Mouse (Mus musculus) T-helper 2 cell (primary cell): ENCODE measurements around the gene Col6a5.
"Not testable (repeated sequence)": the region's sequence is repeated elsewhere in the genome, so short reads cannot be mapped to it uniquely, and the experiment has no call there.

ENCODE experiments used
- in situ Hi-C: fragments of 300-600 bp; cut with MboI, MseI; formaldehyde crosslinking; loops from one replicate; pipeline ENCODE4 v1.15.1; 2025; ENCODE audit warnings: high pct_unique_total_duplicates

Col6a5 gene

DNA sequence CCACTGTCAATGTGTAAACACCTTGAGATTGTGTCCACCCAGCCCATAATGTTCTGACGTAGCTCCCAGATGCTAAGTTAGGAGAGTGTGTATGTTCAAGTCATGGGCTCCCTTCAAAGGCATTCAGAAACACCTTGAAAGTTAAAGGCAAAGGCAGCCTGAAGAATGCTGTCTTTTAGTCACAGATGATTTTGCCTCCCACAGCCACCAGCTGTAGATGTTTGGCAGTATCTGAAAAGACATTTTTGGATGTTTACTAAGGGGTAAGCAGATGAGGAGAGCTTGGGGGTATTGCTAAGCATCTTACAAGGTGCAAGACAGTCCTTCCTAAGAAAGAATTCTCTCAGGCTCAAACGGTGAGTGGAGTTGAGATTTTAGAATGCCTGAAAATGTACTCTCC lies 50.3 kb downstream of the Col6a5 start:
- in situ Hi-C loops: no loop called here

DNA sequence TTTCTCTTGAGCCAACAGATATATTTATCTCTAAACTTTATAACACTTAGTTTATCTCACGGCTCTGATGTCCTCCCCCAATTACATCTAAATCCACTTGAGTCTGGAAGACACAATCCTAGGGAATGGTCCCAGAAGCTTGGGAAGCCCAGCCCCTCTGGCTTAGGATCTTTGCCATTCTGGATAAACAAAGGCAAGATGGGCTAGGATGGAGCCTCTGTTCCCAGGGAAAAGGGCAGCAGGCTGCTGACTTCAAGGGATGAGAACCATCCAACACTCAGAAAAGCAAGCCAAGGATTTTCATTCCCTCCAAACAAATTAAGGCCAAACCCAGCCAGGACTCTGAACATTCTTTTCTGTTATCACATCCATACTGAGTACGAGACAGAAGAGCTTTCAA lies 51.1 kb downstream of the Col6a5 start:
- in situ Hi-C loops: no loop called here

DNA sequence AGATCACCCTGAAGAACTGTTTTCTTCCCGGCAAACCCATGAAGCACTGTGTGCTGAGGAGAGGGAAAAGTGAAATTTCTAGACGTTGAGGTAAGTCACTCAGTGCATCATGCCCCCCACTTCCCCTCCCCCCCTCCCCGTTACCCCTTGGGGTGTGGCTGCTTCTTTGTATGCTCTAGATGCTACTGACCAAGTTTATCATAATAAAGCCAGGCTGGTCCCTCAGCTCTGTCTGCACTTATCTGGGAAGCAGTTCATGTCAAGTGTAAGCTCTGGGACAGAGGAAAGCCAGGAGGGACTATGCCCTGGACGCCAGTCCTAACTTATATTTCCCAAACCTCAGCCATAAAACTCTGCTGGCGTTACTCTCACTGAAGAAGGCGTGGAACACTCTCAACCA lies 53.0 kb downstream of the Col6a5 start:
- in situ Hi-C loops: no loop called here

DNA sequence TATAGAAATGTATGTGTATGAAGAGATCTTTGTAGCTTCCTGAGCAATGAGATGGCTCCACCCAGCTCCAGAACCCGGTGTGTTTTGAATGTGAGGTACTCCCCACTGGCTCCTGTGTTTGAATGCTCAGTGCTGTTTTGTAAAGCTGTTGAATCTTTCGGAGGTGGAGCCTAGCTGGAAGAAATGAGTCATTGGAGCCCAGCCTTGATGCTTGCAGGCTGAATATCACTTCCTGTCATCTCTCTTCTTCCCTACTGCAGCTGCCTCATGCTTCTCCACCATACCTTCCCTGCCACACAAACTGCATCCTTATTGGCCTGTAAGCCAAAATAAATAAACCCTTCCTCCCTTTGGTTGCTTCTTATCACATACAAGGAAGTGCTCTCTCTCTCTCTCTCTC lies 72.9 kb downstream of the Col6a5 start:
- in situ Hi-C loops: no loop called here

DNA sequence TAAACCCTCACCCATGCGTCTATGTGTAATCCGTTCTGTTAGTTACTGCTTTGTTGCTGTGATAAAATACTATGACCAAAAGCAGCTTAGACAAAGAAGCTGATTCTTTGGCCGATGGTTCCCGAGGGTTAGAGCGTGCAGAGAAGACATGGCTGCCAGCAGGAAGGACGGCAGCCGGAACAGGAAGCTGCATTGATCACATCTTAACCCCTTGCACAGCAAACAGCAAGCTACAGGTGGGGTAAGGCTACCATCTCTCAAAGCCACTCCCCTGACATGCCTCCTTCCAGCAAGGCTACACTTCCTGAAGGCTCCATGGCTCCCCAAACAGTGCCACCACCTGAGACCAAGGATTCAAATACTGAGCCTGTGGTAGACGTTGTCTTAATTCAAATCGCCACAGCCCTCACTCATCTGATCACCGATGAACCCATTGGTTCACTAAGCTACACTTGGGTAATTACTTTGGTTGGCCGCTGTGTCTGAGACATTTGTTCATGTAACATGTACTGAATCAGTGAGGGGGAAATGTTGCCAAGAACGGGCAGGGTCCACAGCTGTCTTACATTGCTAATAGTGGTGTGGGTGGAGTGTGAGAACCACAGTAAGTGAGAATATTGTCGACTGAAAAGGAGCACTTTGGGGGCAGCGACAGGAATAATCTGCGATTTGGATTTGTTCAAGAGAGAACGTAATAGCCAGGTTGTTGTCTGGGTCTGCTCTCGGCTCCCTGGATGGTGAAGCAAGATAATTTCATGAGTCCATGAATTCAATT lies 75.6 kb downstream of the Col6a5 start:
- in situ Hi-C loops: no loop called here

DNA sequence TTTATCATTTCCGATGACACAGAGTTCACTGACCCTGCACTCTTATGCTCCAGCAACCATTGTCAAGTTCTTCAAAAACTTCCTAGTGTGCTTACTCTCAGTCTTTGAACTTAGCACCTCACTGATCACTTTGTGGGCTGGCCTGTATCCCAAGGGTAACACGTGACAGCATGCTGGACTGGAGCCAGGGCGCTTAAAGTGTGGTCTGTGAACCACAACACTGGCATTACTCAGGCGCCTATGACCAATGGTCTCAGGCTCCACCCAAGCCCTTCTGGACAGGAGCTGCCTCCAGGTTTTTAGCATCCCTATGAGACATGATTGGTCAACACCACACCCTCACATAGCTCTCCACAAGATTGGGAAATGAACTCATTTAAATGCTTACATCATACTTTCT lies 79.7 kb downstream of the Col6a5 start:
- in situ Hi-C loops: no loop called here

DNA sequence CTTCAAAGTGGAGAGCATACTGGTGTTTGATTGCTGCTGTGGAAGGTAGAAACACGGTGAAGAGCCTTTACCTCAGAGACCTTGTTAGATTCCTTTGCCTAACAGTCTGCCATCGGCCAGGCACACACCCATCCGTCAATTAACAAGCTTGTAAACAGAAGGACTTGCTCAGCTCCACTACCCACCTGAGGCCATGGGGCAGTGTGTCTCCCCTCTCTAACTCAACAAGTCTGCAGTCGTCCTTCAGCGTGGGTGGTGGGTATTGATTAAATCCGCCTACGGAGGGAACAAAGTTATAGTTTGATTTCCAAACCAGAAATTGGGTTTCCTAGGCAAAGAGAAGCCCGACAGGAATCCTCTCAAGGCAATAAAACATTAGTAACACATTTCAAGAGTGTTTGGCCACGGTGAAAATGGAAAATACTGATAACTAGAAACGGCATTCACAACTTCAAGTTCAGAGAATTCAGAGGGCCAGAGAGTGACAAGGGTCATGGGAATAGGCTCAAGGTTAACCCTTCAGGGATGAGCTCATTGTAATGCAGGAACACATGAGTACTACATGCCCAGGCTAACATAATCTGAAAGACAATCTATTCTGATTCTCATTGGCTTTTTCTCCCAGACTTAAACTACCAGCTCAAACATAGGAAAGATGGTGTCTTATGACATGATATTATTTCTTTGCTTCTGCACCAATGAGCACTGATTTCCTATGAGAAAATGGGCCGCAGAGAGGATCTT lies 81.9 kb downstream of the Col6a5 start:
- in situ Hi-C loops: no loop called here

DNA sequence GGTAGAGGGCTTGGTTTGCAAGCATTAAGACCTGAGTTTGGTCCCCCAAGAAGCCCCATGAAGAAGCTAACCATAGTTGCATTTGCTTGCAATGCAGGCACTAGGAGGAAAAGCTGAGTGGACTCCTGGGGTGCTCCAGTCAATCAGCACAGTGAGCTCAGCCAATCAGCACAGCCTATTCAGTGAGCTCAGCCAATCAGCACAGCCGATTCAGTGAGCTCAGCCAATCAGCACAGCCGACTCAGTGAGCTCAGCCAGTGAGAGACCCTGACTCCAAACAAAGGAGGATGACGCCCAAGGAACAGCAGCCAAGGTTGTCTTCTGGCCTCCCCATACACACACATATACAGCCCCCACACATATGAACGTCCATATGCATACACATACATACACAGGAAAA lies 84.3 kb downstream of the Col6a5 start:
- in situ Hi-C loops: no loop called here

DNA sequence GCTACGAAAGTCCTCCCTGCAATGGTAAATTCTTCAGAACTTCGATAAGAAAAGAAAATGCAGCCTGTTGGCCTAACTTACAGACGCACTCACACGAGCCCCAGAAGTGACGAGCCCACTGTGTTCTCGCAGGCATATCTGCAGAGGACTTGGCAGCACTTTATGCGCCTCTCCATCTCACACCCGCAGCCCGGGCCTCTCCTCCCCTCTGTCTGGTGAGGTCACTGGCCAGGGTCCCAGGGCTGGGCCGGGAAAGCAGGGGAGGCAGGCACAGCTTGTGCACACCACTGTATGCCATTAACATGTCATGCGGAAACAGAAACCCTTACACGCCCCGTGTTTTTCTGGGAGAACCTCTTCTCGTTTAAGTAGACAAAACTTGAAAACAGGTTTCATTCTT lies 88.8 kb downstream of the Col6a5 start:
- in situ Hi-C loops: no loop called here

DNA sequence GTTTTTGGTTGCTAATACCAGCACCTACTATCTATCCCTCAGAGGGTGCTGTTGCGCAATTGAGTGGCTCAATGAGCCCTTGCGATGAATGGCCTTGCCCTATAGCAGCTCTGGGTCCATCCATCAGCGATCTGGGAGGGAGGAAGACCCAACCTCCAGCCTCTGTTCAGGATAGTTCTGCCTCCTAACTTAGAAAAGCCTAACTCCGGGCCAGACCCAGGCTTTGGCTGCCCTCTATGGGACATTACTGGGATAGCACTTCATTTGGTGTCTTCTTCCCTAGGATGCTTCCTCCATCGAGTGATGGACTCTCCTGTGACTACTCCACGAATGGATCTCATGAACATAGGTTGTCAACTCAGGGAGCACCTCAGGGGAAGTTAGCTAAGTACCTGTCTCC lies 102.7 kb downstream of the Col6a5 start:
- in situ Hi-C loops: no loop called here

DNA sequence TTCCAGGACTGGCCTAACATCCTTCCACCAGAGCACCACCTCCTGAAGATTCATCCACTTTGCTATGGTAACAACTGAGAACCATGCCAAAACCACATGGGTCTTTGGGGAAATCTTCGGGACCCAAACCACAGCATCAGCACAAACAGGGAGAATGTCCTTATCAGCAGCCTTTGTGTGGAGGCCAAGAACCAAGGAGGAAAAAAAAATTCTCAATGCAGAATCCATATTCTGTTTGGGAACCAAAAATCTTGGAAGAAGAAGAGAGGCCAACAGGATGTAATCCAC lies 107.7 kb downstream of the Col6a5 start:
- in situ Hi-C loops: no loop called here

DNA sequence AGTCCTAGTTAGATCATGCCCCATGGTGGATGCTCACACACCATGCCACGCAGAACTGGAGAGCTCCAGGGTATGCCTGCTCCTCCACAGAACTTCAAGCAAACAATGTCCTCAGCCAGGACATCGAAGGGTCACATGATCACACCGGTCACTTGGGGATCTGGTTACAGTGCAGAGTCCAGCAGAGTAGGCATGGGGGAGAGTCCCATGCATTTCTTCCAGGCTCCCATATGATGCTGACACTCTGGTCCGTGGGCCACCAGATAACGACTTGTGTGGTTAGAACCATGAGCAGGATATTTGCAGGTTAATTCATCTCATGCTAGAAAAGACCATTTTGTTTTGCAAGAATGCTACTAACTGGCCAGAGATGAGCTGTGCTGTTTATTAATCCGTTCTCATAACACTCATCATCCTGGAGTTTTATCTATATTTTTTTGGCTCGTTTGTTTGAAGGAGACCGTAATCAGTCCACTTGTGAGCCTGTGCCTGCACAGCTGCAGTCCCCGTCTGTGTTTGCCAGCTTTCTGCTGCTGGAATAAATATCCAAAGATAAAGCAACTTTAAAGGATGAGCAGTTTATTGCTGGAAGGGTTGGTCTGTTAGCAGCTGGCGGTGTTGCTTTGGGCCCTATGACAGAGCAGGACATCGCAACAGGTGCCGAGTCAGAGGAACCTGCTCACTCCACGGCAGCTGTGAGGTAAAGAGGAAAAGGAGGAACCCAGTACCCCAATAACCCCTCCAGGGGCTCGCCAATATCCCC lies 108.2 kb downstream of the Col6a5 start:
- in situ Hi-C loops: no loop called here

DNA sequence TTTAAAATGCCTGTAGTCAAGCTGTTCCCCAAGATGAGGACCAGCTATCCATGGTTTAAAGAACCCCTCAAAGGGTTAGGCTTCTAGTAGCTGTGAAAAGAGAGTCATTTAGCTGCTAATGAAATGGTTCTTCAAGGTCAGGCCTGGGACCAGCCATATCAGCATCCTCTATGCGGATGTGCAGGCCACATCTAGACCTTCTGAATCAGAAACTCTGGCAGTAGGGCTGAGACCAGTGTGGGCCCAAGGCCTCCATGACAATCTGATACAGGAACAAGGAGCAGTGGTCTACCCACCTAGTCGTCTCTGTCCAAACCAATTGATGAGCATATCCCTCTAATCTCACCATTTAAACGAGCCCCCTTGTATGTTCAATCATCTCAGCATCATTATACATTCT lies 109.4 kb downstream of the Col6a5 start:
- in situ Hi-C loops: no loop called here

DNA sequence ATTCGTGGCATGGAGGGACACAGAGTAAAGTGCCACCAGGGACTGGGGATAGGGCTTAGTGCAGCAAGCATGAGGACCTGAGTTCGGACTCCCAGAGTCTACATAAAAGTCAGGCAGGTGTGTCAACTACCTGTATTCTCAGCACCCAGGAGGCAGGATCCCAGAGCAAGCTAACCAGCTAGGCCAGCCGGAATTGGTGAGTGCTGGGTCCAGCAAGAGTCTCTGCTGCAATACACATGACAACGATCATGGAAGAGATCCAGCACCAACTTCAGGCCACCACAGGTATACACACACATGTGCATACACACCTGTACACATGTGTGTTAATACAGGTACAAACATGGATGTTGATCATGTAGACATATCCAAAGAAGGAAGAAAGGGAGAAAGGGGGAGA lies 112.0 kb downstream of the Col6a5 start:
- in situ Hi-C loops: no loop called here

DNA sequence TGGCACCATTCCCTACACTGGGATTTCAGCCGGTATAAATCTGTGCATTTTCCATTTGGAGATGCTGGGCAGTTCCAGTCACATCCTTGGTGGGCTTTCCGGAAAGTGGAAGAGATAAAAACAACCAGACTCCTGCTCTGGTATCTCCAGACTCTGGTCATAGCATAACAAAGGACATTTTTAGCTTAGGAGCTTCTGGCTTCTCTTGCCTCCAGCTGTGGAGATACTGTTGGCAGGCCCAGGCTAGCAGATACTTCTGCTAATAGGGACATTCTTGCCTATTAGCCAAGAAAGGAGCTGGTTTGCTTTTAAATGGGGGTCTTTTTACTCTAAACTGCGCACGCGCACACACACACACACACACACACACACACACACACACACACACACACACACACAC lies 113.2 kb downstream of the Col6a5 start:
- in situ Hi-C loops: no loop called here

DNA sequence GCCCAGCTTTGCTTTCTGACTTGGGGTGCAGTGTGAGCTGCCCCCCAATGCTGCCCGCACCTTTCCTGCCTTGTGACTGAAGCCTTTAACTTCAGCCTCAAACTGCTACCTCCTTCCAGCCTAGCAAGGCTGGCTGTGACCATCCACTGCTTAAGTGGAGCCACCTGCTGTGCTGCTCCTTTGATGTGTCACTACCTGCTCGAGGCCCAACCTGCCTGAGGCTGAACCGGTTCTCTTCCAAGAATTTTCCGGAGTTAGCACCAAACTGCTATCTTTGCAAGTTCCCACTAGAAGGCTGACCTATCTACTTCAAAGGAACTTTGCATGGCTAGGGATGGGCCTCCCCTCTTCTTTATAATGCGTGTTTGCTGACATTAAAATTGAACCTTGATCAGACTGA lies 119.1 kb downstream of the Col6a5 start:
- in situ Hi-C loops: not testable (repeated sequence)

DNA sequence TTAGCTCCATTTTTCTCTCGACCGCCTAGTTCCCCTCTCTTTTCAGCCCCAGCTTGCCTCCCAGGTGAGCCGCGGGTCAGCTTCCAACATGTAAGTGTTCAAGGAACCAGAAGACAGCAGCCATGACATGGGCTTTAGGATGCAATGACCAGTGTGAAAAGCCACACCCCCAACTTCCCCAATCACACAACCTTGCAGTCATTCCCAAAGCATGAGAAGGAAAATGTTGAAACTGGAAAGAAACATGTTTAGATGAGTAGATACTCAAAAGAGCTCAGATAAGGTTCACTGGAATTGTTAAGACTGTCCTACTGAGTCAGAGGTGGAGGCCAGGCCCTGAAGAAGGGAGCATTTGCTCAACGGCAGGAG lies 121.3 kb downstream of the Col6a5 start:
- in situ Hi-C loops: no loop called here

DNA sequence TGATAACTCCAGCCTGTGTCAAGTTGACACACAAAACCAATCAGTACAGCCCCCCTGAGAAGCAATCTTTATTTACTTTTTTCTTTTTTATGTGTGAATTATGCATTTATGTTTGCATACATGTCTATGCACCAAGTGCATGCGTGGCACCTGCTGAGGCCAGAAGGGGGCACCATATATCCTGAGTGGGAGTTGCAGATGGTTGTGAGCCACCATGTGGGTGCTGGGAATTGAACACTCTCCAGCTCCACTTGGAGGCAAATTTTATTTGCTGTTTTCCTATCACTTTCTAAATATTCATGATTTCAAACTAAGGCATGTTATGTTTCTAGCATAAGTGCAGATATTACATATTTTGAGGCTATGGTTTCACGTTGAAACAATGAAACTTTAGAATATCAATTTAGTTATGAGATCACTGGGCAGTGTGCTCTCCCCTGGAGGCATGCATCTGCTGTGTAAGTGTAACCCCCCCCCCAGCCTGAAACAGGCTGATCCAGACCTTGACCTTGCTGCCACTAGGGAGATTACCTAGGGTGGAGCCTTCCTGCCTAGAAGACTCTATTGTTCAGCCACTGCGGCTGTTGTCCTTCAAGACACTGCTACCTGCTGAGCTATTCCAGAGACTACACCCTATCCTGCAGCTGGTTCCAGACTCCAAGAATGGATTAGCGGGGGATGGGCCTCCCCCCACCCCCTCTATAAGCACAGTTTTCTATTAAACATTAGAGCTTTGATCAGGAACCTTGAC lies 121.9 kb downstream of the Col6a5 start:
- in situ Hi-C loops: no loop called here

DNA sequence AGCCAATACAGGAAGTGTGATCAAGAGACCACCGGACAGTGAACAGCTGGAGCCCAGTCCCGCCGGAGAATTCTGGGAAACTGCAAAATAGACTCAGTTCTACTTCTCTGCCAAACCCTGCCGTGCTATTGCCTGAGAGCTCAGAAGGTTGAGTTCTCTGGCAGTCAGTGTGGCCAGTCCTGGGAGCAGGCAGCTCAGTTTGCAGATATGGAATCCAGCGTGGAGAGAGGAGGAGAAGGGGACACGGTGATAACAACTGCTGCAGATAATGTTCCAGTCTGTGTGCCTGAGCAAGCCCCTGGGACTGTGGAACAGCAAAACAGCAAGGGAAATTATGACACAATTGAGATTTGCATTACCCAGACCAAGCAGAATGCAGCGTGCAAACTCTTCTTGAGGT lies 124.9 kb downstream of the Col6a5 start:
- in situ Hi-C loops: no loop called here

DNA sequence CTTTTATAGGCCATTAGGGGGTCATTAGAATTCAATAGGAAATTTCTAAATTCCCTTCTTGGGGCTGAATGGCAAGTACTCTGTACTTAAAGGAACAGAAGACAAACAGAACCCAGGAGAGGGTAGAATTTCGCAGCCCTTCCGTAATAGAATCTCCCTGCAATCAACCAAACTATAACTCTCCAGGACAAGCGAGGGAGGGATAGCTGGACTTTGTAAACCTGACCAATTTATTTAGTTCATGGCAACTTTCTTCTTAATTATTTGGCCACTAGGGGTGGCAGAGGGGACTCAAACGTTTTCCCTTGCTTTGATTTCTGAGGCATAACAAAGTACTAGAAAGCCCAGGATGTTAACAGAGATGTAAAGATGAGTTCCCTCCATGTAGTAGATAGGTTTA lies 125.6 kb downstream of the Col6a5 start:
- in situ Hi-C loops: no loop called here

DNA sequence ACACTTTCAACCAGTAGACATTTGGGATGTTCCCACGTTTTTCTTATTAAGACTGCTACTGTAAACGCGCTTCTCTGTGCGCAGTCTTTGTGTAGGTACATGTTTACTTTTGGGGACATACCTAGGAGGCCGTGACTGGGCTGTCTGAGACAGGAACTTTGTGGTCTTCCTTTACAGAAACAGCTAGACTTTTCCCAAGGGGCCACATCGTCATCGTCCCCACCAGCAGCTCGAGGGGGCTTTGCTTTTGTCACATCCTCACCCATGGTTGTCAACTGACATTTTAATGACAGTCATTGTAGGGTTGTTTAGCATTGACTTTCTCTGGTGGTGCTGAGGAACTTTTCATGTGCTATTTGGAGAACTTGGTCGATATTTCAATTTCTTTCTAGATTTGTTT lies 129.2 kb downstream of the Col6a5 start:
- in situ Hi-C loops: no loop called here

DNA sequence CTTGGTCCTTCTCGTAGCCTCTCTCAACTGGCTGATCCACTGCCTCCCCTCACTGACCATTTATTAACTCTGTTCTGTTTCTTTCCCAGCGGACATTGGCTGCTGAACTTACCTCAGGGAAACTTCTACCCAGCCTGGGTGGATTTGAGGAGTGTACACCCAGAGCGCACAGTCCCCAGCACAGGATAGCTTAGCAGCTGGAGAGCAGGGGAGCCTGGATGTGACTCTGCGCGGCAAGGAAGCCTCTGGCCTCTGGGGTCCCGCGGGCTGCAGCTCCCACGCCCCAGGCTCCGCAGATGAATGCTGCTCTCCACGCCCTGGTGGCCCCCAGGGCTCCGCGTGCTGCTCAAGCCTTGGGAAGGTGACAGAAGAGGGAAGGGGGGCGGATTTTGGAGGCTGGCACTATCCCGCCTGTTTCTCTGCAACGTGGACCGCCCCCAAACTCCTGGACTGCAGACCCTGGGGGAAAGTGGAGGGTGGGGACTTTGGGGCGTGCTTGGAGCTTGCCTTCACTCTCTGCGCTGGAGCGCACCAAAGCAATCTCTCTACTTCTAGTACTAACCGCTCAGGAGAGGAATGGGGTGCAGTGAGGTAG lies 132.6 kb downstream of the Col6a5 start, which contains the start of gene Col6a6:
Gene Col6a6 (minus strand): TSS at position 370 of the 595 bp plus-strand sequence.
- in situ Hi-C loops: no loop called here
